ENCODE assay signal across 8 mouse cellular contexts in the genomic region with DNA sequence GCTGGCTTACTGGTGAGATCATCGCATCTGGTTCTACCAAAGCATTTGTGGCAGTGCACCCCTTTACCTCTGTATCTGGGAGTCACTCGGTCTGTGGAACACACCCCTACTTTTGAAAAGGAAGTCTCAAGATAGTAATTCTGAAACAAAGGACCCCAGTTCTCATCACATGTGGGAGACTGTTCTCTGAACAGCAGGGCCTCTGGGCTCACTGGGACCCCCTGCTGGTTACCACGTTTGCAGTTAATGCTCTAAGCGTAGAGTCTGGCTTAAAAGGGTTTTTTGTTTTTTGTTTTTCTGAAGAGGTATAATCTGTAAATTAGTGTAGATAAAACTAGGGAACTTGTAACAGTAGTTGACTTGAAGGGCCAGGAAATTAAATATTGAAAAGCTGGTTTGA. TPM values are rescaled to one million over a fixed set of nuclear protein-coding genes. Genes with fewer than 3 reads are reported as not detected.
DNase-seq lines count a peak whose midpoint lies in the region; ATAC-seq lines count a peak whose summit lies in the region.

No protein-coding gene starts in this region.

- intact Hi-C loops in left cerebral cortex, postnatal 14 days (cut with DNase I) = no loop called here

- WGBS in limb, embryonic 12.5 days = 32% methylated on average over 4 of the region's 4 CpGs

- DNase-seq in adrenal gland, adult 18-20 months (ENCODE audit: low spot score in 2 of 2) = peak; percentile 38 to 63
- DNase-seq in adrenal gland, postnatal 4 days (ENCODE audit: low spot score in 2 of 2) = no peak
- peak; percentile 40 to 47 for DNase-seq in left cerebral cortex, postnatal 14 days (ENCODE audit: low spot score in 2 of 2)
- no peak for DNase-seq in left cerebral cortex, adult 8-10 months (ENCODE audit: low spot score in 2 of 2)
- peak; percentile 64 for DNase-seq in embryo, embryonic 11 days
- no peak for DNase-seq in adipocyte (ENCODE audit: low spot score)

- ATAC-seq in limb, embryonic 12.5 days (ENCODE audit: insufficient number of reproducible peaks, insufficient read depth, low FRiP score, low TSS enrichment, low read depth) = no peak
- peak; percentile 27; the same call in 1 of the 2 replicates for ATAC-seq in neutrophil, adult 5-6 weeks (ENCODE audit: extremely low read depth, insufficient number of reproducible peaks, low FRiP score, poor library complexity, severe bottlenecking)

- no peak overlapping the region for H3K9ac ChIP-seq in limb, embryonic 12.5 days (replicated peaks)

- no peaks in the 10 kb centered on the region for H3K27me3 ChIP-seq in limb, embryonic 12.5 days

- H3K4me2 ChIP-seq in limb, embryonic 12.5 days = no peak overlapping the region

- no peaks in the 10 kb centered on the region for H3K36me3 ChIP-seq in limb, embryonic 12.5 days

- H3K4me3 ChIP-seq in limb, embryonic 12.5 days (replicated peaks) = no peak overlapping the region

- peaks cover 18% of the 10 kb centered on the region for H3K4me1 ChIP-seq in limb, embryonic 12.5 days (replicated peaks)

- no peaks in the 10 kb centered on the region for H3K9me3 ChIP-seq in limb, embryonic 12.5 days

- H3K27ac ChIP-seq in limb, embryonic 12.5 days = peak overlapping the region; percentile 18; the same call in 1 of the 2 replicates

RNA-seq across cellular contexts. Expression of a gene that starts 42.9 kb away (rescaled TPM):
- 100 to 1,000 TPM in 1 of 2 experiments, 10 to 100 TPM in 1; 83.0 to 123 TPM for total RNA-seq in adrenal gland, adult 18-20 months (2021)
- total RNA-seq in adrenal gland, postnatal 4 days (2021) = 10 to 100 TPM; 86.9 to 90.2 TPM
- 10 to 100 TPM; 27.9 to 28.7 TPM for total RNA-seq in left cerebral cortex, postnatal 14 days (2021)
- 10 to 100 TPM; 21.1 to 23.8 (median 22.5) TPM for total RNA-seq in left cerebral cortex, adult 8-10 months (2022)
- 51.1 and 55.4 TPM in 2 replicates for polyA plus RNA-seq in limb, embryonic 12.5 days (2016; fragmentation: Nextera tagmentation; extraction: Ambion mirVana)
- 30.0 and 39.3 TPM in 2 replicates for total RNA-seq in neutrophil, adult 5-6 weeks (2017)

RNA-seq across cellular contexts. Expression of a gene that starts 49.8 kb away (rescaled TPM):
- total RNA-seq in adrenal gland, adult 18-20 months (2021) = 10 to 100 TPM; 20.9 to 29.8 TPM
- total RNA-seq in adrenal gland, postnatal 4 days (2021) = 10 to 100 TPM; 19.8 to 36.6 TPM
- total RNA-seq in left cerebral cortex, postnatal 14 days (2021) = 1 to 10 TPM; 7.4 to 7.7 TPM
- total RNA-seq in left cerebral cortex, adult 8-10 months (2022) = 10 to 100 TPM in 2 of 4 experiments, 1 to 10 TPM in 2; 6.6 to 19.8 (median 10.3) TPM
- 0.64 and 0.68 TPM in 2 replicates for polyA plus RNA-seq in limb, embryonic 12.5 days (2016; fragmentation: Nextera tagmentation; extraction: Ambion mirVana)
- 0.12 and 0.81 TPM in 2 replicates for total RNA-seq in neutrophil, adult 5-6 weeks (2017)

Comparison
In these comparisons a context has a peak if more than half of its experiments do, and no peak if none do; other contexts are left out.
1. DNase-seq: peak in adrenal gland, adult 18-20 months (2 of 2), left cerebral cortex, postnatal 14 days (2 of 2) and embryo, embryonic 11 days (single experiment); none in adrenal gland, postnatal 4 days (0 of 2), left cerebral cortex, adult 8-10 months (0 of 2) and adipocyte (single experiment).